In the genomic region with DNA sequence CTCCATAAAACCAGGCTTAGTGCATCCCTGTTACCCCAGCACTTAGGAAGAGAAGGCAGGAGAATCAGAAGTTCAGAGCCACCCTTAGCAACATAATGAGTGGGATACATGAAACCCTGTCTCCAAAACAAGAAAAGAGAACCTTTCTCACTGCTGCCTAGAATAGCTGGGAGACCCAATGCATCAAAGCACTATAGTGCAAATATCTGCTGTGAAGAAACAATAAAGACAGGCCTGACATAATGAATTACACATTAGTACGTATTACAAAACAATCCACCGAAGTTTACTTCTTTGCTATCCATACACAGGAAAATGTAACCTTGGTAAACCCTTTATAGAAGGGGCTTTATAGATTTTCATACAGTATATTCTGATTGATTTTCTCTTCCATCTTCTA, we compare ENCODE assay signal across 35 mouse cellular contexts.
"Had no signal": no experiment of that assay in that cellular context is flagged by ENCODE, and none has a peak within 500 bp of the region (broad histone marks: within the 10 kb centered on the region; RNA-seq: fewer than 3 reads in every experiment).

No protein-coding gene starts in this region.

- H3K27ac ChIP-seq: heart, embryonic 10.5 days; heart, embryonic 13.5 days; heart, embryonic 15.5 days; hindbrain, embryonic 10.5 days; hindbrain, embryonic 12.5 days; hindbrain, embryonic 13.5 days; hindbrain, embryonic 14.5 days; hindbrain, embryonic 15.5 days; hindbrain, postnatal 0 days; intestine, embryonic 15.5 days; kidney, embryonic 15.5 days; kidney, postnatal 0 days; layer of hippocampus, adult 2 months had no signal

- H3K9me3 ChIP-seq: heart, embryonic 10.5 days; heart, embryonic 12.5 days; heart, embryonic 13.5 days; heart, embryonic 15.5 days; hindbrain, embryonic 10.5 days; hindbrain, embryonic 12.5 days; hindbrain, embryonic 13.5 days; hindbrain, embryonic 15.5 days; intestine, embryonic 15.5 days; kidney, embryonic 15.5 days had no signal

- H3K27me3 ChIP-seq: heart, embryonic 12.5 days; heart, embryonic 13.5 days; heart, embryonic 15.5 days; hindbrain, embryonic 12.5 days; hindbrain, embryonic 13.5 days; hindbrain, embryonic 15.5 days; intestine, embryonic 15.5 days; kidney, embryonic 15.5 days had no signal

- ATAC-seq: hindbrain, embryonic 16.5 days; hindbrain, postnatal 0 days; inflammation-experienced regulatory T-cells, adult 6 months; intestine, embryonic 15.5 days; intestine, embryonic 16.5 days; intestine, postnatal 0 days had no signal

- H3K9ac ChIP-seq: heart, embryonic 12.5 days; heart, embryonic 13.5 days; heart, embryonic 15.5 days; hindbrain, embryonic 12.5 days; hindbrain, embryonic 13.5 days; hindbrain, embryonic 14.5 days; hindbrain, embryonic 15.5 days; intestine, embryonic 15.5 days; kidney, embryonic 15.5 days had no signal

- H3K4me2 ChIP-seq: heart, embryonic 11.5 days; heart, embryonic 12.5 days; heart, embryonic 13.5 days; heart, embryonic 15.5 days; hindbrain, embryonic 12.5 days; hindbrain, embryonic 13.5 days; hindbrain, embryonic 14.5 days; hindbrain, embryonic 15.5 days; intestine, embryonic 15.5 days; kidney, embryonic 15.5 days had no signal

- DNase-seq: heart, postnatal 10 days; heart, postnatal 14 days; heart, postnatal 36 days; heart, postnatal 4 days; kidney, adult 11 months; kidney, adult 18-20 months; kidney, adult 2 months; kidney, adult 8-10 months; kidney, adult 9 months; kidney, postnatal 10 days; kidney, postnatal 14 days; kidney, postnatal 25 days; kidney, postnatal 36 days; kidney, postnatal 4 days; layer of hippocampus, adult 9-11 months; layer of hippocampus, postnatal 36 days had no signal

- H3K4me3 ChIP-seq: heart, embryonic 10.5 days; heart, embryonic 12.5 days; heart, embryonic 13.5 days; heart, embryonic 15.5 days; hindbrain, embryonic 10.5 days; hindbrain, embryonic 12.5 days; hindbrain, embryonic 13.5 days; hindbrain, embryonic 15.5 days; intestine, embryonic 15.5 days; kidney, embryonic 15.5 days; layer of hippocampus, adult 2 months had no signal

- H3K4me1 ChIP-seq: heart, embryonic 10.5 days; heart, embryonic 12.5 days; heart, embryonic 13.5 days; heart, embryonic 15.5 days; hindbrain, embryonic 10.5 days; hindbrain, embryonic 12.5 days; hindbrain, embryonic 13.5 days; hindbrain, embryonic 15.5 days; intestine, embryonic 15.5 days; kidney, embryonic 15.5 days had no signal
